Mouse (Mus musculus) thymus, postnatal 4 days (tissue): ENCODE measurements around the gene Lbp.

Experiments
- DNase-seq: peaks from one replicate; pipeline ENCODE4 v3.0.0; 2021

Lbp gene

DNA sequence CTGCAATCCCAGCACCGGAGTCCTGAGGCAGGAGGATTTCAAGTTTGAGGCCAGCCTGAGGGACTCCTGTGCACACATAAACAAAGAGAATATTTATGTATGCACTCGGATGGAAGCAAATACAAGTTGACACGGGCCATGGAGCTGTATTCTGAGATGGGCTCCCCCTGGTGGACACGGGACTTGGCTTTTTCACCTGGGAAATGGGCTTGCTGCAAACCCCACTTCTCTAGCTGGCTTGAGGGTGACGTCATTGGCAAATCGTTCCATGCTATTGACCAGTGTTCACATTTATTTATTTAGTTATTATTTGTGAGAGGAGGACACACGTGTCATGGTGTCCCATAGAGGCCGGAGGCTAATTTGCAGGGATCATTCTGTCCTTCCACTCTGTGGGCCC lies 10.1 kb downstream of the Lbp start:
- DNase-seq, result peak; percentile 57

DNA sequence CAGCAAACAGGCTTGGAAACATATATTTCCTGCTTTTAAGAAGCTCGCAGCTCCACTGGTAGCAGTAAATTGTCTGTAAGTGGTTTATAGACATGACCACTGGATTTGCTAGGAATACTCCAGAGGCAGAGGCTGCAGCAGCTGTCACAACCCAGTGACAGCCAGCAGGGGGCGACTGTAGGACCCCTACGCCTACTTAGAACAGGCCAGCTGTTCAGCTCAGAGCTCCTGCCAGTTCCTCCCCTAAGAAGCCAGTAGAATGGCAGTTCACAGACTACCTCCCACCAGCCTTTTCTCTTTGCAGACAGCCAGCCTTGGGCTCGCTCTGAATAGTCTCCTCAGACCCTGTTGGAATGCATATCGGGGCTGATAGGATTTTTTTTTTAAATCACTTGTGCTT lies 10.7 kb downstream of the Lbp start:
- DNase-seq, result peak; percentile 83

DNA sequence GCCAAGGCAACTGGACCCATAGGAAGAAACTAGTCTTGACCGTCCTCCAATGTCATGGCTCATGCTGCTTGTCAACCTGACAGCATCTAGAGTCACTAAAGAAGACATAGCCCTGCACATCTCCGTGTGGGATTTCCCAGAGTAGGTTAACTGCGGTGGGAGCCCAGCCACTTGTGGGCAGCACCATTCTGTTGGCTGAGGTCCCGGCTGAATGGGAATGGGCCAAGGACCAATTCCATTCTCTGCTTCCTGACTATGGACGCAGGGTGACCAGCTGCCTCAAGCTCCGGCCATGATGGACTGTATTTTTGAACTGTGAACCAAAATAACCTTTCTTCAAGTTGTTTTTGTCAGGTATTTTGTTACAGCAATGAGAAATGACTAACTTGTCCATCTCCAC lies 15.3 kb downstream of the Lbp start:
- DNase-seq, result no peak

DNA sequence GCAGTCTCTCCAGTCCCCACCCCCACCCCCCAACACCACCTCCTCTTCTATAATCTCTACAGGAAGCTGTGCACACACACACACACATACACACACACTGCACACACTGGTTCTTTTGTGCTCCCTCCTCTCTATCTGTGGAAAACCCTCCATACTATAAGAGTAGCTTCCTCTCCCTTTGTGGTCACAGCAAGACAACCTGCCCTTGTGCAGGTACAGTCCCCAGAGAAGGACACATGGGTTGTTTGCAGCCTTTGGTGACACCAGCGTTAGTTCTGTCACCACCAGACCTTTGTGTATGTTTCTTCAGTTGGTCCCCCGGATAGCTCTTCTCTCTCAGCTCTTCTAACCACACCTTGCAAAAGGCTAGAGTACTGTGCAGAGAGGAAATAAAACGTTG lies 16.6 kb downstream of the Lbp start:
- DNase-seq, result peak; percentile 21

DNA sequence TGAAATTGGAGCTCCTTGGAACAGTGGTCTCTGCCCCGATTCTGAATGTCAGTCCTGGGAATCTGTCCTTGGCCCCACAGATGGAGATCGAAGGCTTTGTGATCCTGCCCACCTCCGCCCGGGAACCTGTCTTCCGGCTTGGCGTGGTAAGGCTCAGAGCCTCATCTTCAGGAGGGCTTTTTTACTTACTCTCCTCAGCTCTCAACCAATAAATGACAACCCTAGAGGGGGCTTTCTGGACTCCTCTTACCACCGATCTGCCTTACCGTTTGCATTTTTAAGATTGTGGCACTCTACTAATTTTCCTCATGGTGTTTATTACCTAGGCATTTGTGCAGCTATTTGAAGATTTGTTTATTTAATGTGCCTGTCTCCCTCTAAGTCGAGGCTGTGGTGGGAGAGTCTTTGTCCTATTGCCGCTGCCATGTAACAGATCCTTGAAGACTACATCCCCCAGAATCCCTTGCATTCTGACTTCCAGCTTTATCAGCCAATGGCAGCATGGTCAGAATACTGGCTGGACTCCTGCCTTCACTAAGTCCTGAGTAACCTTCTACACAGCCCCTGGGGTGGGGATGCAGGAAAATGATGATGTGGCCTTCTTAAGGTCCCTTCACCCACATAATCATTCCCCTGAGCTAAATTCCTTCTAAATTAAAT lies 18.4 kb downstream of the Lbp start:
- no peak for DNase-seq

DNA sequence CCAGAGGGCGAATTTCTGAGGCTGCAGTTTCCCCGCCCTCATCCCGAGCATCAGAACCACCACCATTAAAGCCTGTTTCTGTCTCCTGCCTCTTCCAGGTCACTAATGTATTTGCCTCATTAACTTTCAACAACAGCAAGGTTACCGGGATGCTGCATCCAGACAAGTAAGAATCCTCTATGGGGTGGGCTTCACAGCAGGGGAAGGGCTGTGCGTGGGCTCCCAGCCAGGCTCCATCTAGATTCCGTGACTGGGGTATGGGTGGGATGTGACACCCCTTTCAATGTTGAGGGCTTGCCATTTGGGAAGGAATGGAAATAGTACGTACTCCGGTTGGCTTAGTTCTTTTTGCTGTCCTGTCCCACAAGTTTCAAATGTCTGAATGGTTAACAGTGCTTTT lies 19.3 kb downstream of the Lbp start:
- DNase-seq, result no peak

DNA sequence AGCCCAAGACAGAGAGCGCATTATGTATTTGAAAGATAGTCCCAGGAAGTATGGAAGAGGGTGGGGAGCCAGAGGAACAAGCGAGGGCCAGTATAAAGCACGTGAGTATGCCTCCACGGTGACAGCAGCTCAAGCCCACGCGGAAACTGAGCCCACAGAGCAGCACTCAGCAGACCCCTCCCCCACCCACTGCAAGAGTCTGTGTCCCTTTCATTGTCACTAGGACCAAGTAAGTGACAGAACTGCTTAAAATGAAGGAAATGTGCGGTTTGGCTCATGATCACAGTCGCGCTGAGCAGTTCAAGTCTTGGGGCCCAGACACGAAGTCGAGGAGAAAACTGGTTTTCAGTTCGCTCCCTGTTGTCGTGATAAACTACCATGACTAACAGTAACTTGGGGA lies 28.1 kb downstream of the Lbp start:
- no peak for DNase-seq

DNA sequence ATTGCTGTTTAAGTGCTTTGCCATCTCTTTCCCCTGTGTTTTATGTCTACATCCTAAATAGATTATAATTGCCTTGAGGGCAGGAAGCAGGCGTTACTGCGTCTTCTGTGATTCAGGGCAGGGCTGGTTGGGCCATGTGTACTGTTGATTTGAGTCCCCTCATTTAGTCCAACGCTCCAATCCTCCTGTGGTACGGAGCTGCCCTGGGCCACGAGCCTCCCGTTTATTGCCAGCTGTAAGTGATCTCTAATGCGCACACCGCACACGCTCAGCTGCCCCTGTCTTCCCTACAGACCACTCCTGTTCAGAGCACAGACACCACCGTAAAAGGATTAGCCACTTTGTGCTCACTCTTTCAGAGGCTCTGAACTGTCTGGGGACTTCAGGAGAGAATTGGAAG lies 31.4 kb downstream of the Lbp start:
- no peak for DNase-seq

DNA sequence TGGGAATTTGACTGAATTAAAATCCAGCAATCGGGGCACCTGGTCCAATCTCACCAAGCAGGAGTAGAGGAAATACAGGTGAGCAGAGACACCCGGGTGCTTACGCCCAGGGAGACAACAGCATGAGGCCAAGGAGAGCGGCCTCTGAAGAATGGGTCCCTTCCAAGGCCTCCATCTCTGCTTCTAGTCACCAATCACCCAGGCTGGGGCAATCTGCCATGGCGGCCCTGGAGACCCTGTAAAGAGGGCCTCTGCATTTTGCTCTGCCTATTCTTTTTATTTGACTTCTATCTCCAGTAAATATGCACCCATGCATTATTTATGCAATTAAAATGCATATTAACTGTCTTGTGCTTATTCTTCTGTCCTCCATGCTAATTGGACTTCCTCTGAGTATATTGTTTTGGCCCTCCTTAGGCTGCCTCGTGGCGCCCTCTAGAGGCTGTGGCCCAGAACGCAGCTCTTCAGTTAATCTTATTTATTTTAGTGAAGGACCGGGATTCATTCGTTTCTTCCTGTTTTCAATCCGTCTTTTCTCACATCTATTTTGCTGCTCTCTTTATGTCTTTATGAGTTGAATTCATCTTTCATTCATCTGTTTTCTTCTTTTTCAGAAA lies 33.8 kb downstream of the Lbp start:
- peak; percentile 81 for DNase-seq

DNA sequence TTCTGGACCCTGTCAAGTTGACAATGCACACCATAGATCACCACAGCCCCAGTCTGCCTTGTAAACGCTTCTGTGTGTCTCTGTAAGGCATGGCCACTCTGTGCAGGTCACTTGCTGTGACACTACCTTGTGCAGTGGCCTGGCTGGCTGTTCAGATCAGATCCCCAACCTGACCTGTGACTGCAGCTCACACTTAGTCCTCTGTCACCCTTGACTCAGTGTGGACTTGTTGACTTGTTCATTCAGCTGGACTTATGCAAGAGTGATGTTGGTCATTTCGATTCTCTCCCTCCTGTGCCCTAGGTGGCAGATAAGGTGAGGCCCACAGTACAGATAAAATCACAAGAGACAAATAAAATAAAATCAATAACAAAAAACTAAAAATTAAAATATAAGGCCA lies 35.0 kb downstream of the Lbp start:
- no peak for DNase-seq

DNA sequence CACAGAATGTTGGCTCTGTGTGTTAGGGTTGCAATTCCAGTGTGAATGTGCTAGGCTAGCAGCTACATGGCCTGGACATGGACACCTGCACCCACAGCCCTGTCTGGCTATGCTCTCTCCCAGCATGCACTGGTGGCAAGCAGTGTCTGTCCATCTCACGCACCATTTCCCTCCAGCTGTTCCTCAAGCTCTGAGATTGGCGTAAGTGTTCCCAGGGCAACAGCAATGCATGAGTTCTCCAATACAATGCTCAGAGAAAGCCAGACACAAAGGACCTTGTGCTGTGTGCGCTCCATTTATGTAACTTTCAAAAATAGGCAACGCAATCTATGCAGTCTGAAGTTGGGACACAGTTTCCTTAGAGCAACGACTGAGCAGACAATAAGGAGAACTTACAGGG lies 37.2 kb downstream of the Lbp start:
- no peak for DNase-seq

DNA sequence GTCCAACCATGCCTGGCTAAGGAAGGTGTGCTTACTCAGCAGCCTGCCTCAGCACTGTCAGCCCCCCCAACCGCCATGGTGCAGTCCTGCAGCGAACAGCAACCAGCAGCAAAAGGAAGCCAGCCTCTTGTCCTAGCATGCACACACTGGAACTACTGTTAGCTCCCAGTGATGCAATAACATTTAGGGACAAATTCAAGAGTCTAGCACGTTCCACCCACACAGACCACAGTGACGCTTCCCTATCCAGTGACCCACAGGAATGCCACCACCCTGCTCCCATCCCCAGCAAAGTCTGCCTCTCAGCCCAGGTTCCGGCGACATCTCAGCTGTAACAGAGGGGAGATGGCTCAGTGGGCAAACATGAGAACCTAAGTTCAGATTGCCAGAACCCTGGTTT lies 40.2 kb downstream of the Lbp start:
- no peak for DNase-seq

DNA sequence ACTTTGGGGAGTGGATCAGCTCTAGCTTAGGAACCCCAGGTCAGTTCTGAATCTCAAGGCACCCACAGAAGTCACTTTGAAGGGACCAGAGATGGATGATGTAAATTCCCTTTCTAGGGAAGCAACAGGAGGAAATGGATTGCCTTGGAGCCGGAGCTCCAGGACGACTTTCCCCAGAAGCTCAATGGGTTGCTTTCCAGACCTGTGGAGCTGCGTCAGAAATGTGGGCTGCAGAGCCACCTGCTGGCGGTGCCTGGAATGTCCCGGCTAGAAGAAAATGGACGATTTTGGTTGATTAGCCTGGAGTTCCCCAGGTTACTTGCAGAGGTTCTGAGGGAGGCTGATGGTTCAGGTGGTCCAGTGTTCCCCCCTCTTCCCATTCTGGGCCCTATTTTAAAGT lies 41.6 kb downstream of the Lbp start:
- DNase-seq, result peak; percentile 75

DNA sequence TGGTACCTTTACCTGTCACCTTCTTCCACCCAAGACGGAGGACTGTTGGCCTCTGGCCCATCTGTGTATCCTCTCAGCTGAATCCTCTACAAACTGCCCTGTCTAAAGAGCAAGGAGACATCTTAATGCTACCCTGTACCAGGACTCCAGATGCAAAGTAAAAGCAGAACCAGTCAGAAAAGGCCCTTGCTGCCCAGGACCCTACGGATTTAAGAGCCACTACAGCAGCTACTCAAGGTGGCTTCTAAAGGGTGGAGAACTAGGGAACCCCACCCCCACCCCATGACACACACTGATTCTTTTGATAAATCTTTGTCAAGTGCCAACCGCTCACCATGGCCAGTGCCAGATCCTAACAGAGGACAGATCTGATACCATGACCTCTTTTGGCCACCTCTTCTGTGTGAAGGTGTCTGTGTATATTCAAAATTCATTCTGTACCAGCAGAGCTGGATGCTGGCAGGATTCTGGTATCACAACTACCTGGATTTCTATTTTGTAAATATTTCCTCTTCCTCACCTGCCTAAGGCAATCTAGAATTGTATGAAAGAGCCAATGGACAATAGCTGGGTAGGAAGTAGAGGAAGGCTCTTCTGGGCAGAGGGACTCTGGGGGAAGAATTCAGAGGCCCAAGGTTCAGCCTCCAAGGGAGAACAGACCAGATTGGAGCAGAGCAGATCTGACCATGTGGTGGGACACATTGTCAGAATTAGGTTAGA lies 46.7 kb downstream of the Lbp start:
- DNase-seq, result no peak

DNA sequence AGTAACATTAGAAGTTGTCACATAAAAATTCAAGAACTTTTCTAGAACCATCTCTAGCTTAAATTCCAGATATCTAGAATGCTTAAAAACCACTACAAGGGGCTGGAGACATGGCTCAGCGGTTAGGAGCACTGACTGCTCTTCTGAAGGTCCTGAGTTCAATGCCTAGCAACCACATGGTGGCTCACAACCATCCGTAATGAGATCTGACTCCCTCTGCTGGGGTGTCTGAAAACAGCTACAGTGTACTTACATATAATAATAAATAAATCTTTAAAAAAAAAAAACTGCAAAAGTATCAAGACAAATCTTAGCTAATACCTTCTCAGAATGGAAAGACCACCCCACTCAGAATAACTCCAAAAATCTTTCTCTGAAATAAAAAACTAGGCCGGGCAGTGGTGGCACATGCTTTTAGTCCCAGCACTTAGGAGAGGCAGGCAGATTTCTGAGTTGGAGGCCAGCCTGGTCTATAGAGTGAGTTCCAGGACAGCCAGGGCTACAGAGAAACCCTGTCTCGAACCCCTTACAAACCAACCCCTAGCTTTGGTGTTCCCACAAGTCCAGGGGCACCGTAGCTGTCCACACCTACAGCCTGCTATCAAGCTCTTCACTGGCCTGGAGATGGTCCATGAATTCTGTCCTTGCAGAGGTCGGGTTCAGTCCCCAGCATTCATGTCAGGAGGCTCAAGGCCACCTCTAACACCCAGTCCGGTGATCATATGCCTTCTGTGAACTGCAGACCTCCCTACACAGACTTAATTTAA lies 48.2 kb downstream of the Lbp start:
- no peak for DNase-seq

DNA sequence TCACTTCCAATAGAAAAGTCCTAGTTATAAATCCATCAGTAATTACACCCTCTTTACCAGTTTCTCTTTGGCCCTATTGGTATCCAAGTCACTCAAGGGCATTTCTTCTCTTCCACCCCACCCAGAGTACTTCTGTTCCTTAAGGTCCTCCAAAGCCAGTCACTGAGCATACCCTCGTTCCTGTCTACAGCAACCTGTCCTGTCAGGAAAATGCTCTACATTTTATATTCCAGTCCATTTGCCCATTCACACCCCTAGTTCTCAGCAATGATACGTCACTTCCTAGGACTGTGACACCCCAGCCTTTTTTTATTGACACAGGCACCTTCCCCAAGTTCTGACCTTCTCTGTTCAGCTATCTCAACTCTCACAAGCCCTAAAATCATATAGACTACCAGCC lies 48.9 kb downstream of the Lbp start:
- DNase-seq, result no peak

DNA sequence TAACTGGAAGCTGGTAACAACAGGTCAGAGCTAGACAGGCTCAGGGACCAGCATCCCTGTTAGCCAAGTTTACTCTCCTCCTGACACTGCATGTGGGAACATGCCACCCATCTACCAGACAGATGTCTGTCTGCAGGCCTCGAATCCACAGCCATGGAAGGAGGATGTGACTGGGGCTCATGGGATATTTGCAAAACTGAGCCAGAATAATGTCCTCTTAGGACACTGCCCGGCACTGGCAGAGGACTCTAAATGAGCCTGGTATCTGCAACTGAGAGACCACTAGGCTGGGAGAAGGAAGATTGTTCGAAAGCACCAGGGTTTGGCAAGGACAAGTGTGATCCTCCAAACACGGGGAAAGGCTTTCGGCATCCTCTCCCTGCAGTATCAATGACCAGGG lies 49.8 kb downstream of the Lbp start:
- no peak for DNase-seq

DNA sequence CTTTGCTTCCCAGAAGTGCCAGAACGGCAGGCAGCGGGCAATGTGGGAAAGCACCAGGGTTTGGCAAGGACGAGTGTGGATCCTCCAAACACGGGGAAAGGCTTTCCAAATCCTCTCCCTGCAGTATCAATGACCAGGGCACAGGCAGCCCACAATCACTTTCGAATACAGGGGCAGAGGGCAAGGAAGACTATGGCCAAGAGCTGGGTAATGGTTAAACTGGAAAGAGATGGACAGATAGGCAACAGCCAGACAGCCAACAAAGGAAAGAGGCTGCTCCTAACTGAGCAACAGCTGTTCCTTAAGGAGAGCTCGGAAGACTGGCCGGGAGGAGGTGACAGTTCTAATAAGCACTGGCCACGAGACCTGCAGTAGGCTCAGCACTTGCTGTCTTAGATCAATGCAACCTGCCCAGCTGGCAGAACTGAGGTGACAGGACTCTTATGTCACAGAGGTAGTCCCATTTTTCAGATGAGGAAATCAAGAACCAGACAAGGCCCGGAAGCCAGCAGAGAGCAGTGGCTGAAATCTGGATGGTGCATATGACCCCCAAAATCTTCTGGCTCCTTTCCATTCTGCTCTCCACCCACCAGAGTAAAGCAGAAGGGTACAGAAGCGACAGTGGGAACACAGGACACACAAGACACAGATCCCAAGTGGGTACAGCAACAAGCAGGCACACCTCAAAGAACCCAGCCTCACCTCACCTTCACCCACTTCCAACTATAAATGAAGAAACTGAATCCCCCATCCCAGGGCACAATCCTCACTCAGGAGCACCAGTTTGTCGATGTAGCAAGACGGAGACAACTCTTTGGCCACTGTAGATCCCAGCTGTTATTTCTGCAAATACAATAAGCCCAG lies 53.7 kb downstream of the Lbp start:
- no peak for DNase-seq

DNA sequence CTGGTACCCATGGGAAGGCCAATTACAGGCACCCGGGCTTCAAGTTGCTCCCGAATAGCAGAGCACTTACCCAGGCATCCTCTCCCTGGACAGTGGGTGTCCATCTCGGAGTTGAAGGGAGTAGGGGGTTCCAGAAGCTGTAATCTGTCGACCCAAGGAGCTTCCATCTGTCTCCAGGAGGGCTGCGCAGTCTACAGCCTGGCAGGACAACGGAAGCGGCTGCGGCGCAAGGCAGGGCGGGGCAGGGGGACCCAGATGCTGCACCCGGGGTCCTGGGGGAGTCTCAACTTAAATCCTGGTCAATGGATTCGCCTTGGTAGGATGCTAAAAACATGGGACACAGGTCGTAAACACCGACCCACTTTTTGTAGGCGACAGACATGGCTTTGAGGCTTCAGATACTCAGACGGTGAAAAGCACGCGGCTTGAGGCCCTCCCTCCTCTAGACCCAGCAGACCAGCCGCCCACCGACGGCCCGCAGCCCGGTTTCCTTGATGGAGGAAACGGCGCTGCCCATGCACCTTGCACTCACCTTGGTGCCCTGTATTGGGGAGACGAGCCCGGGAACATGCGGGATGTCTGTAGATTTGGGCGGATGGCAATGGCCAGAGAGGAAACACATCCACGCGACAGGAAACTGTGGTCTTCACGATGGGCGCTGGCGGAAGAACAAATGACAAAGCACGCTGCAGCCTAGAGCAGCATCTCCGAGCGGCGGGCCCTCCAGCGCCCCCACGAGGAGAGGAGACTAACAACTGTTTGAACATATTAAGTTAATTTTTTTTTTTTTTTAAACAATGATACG lies 54.8 kb downstream of the Lbp start:
- DNase-seq, result peak; percentile 93

DNA sequence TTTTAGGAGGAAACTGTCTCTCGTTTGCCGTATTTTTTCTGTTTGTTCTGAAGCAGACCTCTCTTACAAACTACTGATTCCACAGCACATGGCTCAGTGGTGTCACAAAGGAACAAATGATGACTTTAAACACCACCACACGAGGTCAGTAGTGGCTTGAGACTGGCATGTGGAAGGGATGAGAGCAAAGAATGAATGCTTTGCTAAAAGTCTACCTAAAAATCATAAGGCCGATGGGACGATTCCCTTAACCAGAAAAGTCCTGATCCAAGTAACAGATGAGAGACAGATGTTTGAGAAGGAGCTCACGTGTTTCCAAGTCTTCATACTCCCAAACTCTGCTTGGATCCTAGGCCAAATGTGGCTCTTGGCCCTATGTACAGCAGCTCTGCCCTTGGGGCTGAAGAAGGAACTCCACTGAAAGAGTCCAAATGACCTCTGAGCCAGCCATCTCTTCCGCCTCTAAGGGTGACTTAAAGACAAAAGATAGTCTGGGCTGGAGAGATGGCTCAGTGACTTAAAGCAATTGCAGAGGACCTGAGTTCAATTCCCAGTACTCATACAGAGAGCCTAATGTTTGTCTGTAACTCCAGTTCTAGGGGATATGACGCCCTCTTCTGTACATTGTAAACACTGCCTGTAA lies 55.5 kb downstream of the Lbp start:
- no peak for DNase-seq

DNA sequence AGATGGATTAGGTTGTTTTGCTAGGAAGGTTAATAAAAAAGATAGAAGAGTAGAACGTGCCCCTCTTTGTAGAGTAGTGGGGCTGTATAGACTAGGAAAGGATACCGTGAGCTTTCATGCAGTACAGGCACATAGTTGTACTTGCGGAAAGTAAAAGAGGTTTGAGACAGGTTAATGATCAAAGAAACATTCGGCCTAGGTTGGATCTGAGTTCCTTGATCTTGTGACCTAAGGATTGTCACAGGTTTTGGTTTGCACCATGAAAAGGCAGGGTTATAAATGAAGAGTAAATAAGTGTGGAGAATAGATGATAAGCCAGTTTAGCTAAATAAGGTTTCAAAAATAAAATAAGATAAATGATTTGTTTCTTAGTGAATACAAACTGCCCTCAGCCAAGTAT lies 57.9 kb downstream of the Lbp start:
- no peak for DNase-seq
